Mouse (Mus musculus): ENCODE data around the gene Lrfn2. TPM values are rescaled to one million over a fixed set of nuclear protein-coding genes. Genes with fewer than 3 reads are reported as not detected.

Lrfn2 gene
- polyA plus RNA-seq, 1 experiment from 2014 or later = 13.2 TPM

DNA sequence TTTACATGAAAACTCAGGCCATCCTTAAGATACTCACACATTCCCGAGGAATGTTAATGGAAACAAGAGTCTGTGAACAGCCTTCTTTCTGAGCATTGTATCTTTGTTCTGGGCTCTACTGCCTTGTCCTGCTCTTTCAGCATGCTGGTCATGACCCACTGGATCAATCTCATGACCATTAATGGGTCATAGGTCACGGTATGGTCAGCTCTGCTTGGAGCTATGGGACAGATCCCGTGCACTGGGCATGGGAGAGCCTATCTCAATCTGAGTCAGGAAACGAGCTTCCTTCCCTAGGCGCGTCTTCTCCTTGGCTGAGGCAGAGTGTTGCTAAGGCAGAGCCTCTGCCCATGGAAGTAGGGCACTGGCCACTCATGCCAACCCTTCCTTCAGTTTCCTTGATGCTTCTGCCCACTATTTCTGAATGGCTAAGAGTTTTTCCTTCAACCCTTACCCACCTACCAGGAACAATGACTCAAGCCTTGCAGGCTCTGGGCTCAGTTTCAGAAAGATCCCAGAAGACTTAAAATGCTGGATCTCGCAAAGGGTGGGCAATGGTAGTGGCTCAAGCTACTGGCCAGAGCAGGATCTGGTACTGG lies 24.0 kb downstream of the Lrfn2 start:
- no peak overlapping the region for H3K9ac ChIP-seq (ENCODE audit: low read depth, low read length)
- H3K27ac ChIP-seq (ENCODE audit: low read depth, low read length) = no peak overlapping the region
- no peaks in the 10 kb centered on the region for H3K9me3 ChIP-seq (ENCODE audit: control insufficient read depth, low read length)
- H3K4me2 ChIP-seq (ENCODE audit: low read length) = no peak overlapping the region
- H3K36me3 ChIP-seq (ENCODE audit: control insufficient read depth, insufficient read depth, low read length) = no peaks in the 10 kb centered on the region
- no peaks in the 10 kb centered on the region for H3K27me3 ChIP-seq (replicated peaks; ENCODE audit: control insufficient read depth, insufficient read depth, low read length)
- ATAC-seq = no peak
- H3K4me1 ChIP-seq (ENCODE audit: control insufficient read depth, insufficient read depth, low read depth, low read length) = peaks cover 6% of the 10 kb centered on the region; the same call in 1 of the 2 replicates
- 83% methylated on average over 7 of the region's 7 CpGs for WGBS
- H3K4me3 ChIP-seq (ENCODE audit: low read length) = no peak overlapping the region

DNA sequence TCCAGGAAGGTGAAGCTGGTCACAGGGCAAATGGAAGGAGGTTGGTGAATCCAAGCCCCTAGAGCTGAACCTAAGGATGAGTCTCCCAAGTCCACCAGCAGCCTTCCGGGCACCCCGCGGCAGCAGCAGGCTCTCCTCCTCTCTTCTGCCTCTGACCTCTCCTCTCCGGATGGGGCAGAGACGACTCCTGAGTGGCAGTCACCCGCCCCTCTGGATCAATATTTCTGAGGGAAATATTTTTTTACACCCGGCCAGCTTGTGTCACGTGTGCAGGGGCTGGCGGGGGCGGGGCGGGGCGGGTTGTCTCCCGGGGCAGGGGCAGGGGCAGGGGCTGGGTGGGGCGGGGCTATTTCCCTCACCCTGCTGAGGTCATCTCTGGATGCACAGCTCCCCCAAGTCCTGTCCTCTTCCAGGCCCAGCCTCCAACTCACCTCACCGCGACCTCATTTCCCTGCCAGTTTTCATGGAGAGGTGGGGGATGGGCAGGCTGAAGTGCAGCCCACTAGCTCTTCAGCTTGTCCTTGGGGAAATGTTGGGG lies 28.1 kb downstream of the Lrfn2 start:
- Histone ChIP-seq H3K27ac (ENCODE audit: low read depth, low read length) (no peak overlapping the region), H3K4me3 (ENCODE audit: low read length) (peak overlapping the region; percentile 8; the same call in 1 of the 2 replicates), H3K4me2 (ENCODE audit: low read length) (peak overlapping the region; percentile 42), H3K36me3 (ENCODE audit: control insufficient read depth, insufficient read depth, low read length) (no peaks in the 10 kb centered on the region), H3K9ac (ENCODE audit: low read depth, low read length) (no peak overlapping the region; the same call in 1 of the 2 replicates), H3K4me1 (ENCODE audit: control insufficient read depth, insufficient read depth, low read depth, low read length) (peaks cover 6% of the 10 kb centered on the region; the same call in 1 of the 2 replicates), H3K9me3 (ENCODE audit: control insufficient read depth, low read length) (no peaks in the 10 kb centered on the region), H3K27me3 (replicated peaks; ENCODE audit: control insufficient read depth, insufficient read depth, low read length) (no peaks in the 10 kb centered on the region)
- peak; percentile 40 for ATAC-seq
- 6% methylated on average over 11 of the region's 16 CpGs for WGBS

DNA sequence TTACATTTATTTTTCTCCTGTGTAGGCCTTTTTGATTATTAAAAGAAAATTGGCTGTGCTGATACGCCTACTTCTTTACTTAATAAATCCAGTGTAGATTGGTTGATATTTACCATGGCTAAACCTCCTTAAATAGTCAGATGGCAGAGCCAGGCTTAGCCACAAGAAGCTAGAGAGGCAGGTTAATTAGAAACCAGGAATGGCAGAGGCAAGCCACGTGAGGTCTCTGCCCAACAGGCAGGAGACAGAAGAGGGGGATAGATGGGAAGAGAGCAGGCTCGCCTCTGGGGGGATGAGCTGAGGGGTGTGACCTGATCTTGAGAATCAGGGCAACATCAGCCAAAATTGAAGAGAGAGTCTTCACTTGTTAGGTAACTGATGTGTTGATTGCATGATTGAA lies 30.5 kb downstream of the Lrfn2 start:
- 61% methylated on average over 3 of the region's 3 CpGs for WGBS
- Histone ChIP-seq H3K4me1 (ENCODE audit: control insufficient read depth, insufficient read depth, low read depth, low read length) (peaks cover 6% of the 10 kb centered on the region; the same call in 1 of the 2 replicates), H3K27me3 (replicated peaks; ENCODE audit: control insufficient read depth, insufficient read depth, low read length) (no peaks in the 10 kb centered on the region), H3K4me2 (ENCODE audit: low read length) (no peak overlapping the region), H3K4me3 (ENCODE audit: low read length) (no peak overlapping the region), H3K36me3 (ENCODE audit: control insufficient read depth, insufficient read depth, low read length) (no peaks in the 10 kb centered on the region), H3K9me3 (ENCODE audit: control insufficient read depth, low read length) (no peaks in the 10 kb centered on the region), H3K27ac (ENCODE audit: low read depth, low read length) (no peak overlapping the region), H3K9ac (ENCODE audit: low read depth, low read length) (no peak overlapping the region)
- ATAC-seq = no peak

DNA sequence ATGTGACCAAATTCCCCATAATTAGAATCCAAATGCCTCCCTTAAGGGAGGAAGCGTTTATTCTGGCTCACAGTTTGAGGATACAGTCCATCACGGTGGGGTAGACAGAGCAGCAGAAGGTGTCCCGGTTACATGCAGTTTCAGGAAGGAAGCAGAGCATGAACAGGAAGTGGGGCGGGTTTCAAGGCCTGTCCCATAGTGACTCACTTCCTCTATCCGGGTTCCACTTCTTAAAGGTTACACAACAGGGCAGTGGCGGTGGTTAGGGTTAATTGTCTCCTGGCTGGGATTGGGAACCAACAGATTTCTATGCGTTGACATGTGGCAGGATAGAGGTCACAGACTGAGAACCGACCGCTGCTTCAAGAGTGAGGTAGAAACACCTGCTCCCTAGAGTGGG lies 31.6 kb downstream of the Lrfn2 start:
- Histone ChIP-seq H3K4me3 (ENCODE audit: low read length) (no peak overlapping the region), H3K36me3 (ENCODE audit: control insufficient read depth, insufficient read depth, low read length) (no peaks in the 10 kb centered on the region), H3K27ac (ENCODE audit: low read depth, low read length) (no peak overlapping the region), H3K27me3 (replicated peaks; ENCODE audit: control insufficient read depth, insufficient read depth, low read length) (no peaks in the 10 kb centered on the region), H3K4me2 (ENCODE audit: low read length) (no peak overlapping the region), H3K4me1 (ENCODE audit: control insufficient read depth, insufficient read depth, low read depth, low read length) (peaks cover 6% of the 10 kb centered on the region; the same call in 1 of the 2 replicates), H3K9me3 (ENCODE audit: control insufficient read depth, low read length) (no peaks in the 10 kb centered on the region), H3K9ac (ENCODE audit: low read depth, low read length) (no peak overlapping the region)
- ATAC-seq = no peak
- 79% methylated on average over 9 of the region's 9 CpGs for WGBS

DNA sequence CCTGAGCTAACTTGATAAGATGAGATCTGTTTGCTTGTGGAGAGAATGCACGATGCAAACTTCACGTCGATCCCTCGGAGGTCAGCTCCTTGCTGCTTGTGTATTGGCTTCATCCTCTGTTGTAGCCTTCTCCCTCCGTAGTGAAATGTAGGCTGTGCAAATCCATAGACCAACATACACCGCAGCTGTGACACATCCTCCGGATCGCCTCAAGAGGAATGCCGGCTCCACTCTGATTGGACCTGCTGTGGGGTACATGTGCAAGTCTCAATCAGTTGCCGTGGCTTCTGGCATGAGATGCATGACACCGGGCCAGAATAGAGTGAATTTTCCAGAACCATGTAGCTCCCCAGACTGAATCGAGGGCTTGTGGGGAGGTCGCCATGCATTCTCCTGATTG lies 36.1 kb downstream of the Lrfn2 start:
- ATAC-seq = no peak
- H3K27me3 ChIP-seq (replicated peaks; ENCODE audit: control insufficient read depth, insufficient read depth, low read length) = no peaks in the 10 kb centered on the region
- no peaks in the 10 kb centered on the region for H3K36me3 ChIP-seq (ENCODE audit: control insufficient read depth, insufficient read depth, low read length)
- no peak overlapping the region for H3K27ac ChIP-seq (ENCODE audit: low read depth, low read length)
- H3K4me2 ChIP-seq (ENCODE audit: low read length) = no peak overlapping the region
- H3K9ac ChIP-seq (ENCODE audit: low read depth, low read length) = no peak overlapping the region
- no peak overlapping the region for H3K4me3 ChIP-seq (ENCODE audit: low read length)
- no peaks in the 10 kb centered on the region for H3K9me3 ChIP-seq (ENCODE audit: control insufficient read depth, low read length)
- 84% methylated on average over 13 of the region's 13 CpGs for WGBS
- 0 out of 2 replicates have a peak, but pooled peaks cover 4% of the 10 kb centered on the region for H3K4me1 ChIP-seq (ENCODE audit: control insufficient read depth, insufficient read depth, low read depth, low read length)

DNA sequence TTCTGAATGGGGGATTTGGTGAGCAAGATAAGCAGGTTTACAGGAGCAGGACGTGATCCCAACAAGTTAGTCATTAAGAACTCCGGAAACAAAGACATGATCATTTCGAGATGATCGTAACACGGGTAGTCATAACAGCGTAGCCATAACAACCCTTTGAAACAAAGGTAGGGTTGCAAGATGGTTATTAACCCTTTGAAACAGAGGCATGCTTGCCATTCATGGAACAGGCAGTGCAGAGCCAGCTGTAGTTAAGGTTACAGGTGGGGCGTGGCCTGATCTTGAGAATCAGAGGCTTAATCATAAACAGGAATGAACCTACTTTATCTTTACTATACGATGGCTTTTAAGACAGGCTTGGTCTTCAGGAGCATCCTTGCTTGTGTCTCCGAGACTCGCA lies 39.1 kb downstream of the Lrfn2 start:
- no peaks in the 10 kb centered on the region for H3K36me3 ChIP-seq (ENCODE audit: control insufficient read depth, insufficient read depth, low read length)
- H3K27ac ChIP-seq (ENCODE audit: low read depth, low read length) = no peak overlapping the region
- no peaks in the 10 kb centered on the region for H3K9me3 ChIP-seq (ENCODE audit: control insufficient read depth, low read length)
- peaks cover 19% of the 10 kb centered on the region for H3K4me1 ChIP-seq (ENCODE audit: control insufficient read depth, insufficient read depth, low read depth, low read length)
- no peak overlapping the region for H3K4me3 ChIP-seq (ENCODE audit: low read length)
- ATAC-seq = no peak
- H3K9ac ChIP-seq (ENCODE audit: low read depth, low read length) = no peak overlapping the region
- no peak overlapping the region for H3K4me2 ChIP-seq (ENCODE audit: low read length)
- no peaks in the 10 kb centered on the region for H3K27me3 ChIP-seq (replicated peaks; ENCODE audit: control insufficient read depth, insufficient read depth, low read length)
- WGBS = 71% methylated on average over 10 of the region's 10 CpGs

DNA sequence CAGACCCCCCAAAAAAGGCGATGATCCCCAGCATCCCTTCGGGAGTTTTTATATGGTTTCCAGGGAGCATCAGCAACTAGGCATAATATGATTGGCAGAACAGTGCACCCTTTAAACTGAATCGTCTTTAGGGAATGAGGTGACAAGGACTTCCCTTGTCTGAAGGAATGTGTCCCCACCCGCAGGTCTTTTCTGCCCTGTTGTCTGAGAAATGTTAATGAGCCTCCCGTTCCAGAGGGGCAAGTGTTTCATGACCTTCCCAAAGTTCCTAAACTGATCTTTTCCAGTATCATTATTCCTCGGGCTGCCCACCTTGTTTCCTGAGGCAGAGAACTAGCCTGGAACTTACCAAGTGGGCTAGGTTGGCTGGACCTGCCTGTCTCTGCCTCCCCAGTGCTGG lies 40.7 kb downstream of the Lrfn2 start:
- Histone ChIP-seq H3K9ac (ENCODE audit: low read depth, low read length) (no peak overlapping the region), H3K4me3 (ENCODE audit: low read length) (no peak overlapping the region), H3K27me3 (replicated peaks; ENCODE audit: control insufficient read depth, insufficient read depth, low read length) (no peaks in the 10 kb centered on the region), H3K4me1 (ENCODE audit: control insufficient read depth, insufficient read depth, low read depth, low read length) (peaks cover 27% of the 10 kb centered on the region), H3K4me2 (ENCODE audit: low read length) (no peak overlapping the region), H3K9me3 (ENCODE audit: control insufficient read depth, low read length) (no peaks in the 10 kb centered on the region), H3K36me3 (ENCODE audit: control insufficient read depth, insufficient read depth, low read length) (no peaks in the 10 kb centered on the region), H3K27ac (ENCODE audit: low read depth, low read length) (no peak overlapping the region)
- ATAC-seq = no peak
- WGBS = 25% methylated on average over 6 of the region's 6 CpGs

DNA sequence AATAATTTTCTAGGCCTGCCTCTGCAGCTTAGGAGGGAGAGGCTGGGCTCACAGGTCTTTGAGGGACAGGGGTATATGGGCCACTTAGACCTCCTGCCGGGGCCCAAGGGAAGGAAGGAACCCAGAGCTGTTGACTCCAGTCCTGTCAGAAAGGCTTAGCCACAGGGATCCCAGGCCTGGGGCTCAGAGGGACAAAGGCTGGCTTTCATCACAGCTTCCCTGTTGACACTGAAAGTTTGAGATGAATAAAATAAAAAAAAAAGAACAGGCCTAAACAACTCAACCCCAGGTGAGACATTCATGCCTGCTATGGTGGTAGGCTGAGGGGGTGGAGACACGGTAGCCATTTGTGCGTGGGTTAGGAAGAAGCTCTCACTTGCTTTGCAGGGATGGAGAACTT lies 41.2 kb downstream of the Lrfn2 start:
- peaks cover 33% of the 10 kb centered on the region for H3K4me1 ChIP-seq (ENCODE audit: control insufficient read depth, insufficient read depth, low read depth, low read length)
- no peak overlapping the region for H3K27ac ChIP-seq (ENCODE audit: low read depth, low read length)
- no peaks in the 10 kb centered on the region for H3K36me3 ChIP-seq (ENCODE audit: control insufficient read depth, insufficient read depth, low read length)
- no peak overlapping the region for H3K4me2 ChIP-seq (ENCODE audit: low read length)
- H3K9me3 ChIP-seq (ENCODE audit: control insufficient read depth, low read length) = no peaks in the 10 kb centered on the region
- WGBS = 21% methylated on average over 3 of the region's 3 CpGs
- H3K9ac ChIP-seq (ENCODE audit: low read depth, low read length) = no peak overlapping the region
- no peak overlapping the region for H3K4me3 ChIP-seq (ENCODE audit: low read length)
- no peak for ATAC-seq
- no peaks in the 10 kb centered on the region for H3K27me3 ChIP-seq (replicated peaks; ENCODE audit: control insufficient read depth, insufficient read depth, low read length)

DNA sequence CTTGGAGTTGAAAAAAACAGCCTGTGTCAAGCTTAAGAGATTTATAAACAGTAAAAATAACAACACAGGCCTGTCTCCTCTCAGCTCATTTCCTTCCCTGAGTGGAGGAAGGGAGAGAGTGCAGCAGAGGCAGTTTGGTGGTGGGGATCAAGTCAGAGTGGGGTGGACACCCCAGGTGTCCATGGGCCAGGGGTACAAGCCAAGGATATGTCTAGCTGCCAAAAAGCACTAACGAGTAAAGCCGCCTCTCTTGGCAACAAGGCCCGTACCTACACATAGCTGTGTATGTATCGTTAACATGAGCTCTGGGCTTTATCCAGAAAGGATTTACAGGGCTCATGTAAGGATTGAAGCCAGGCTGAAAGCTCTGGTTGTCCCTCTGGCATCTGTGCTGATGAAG lies 42.9 kb downstream of the Lrfn2 start:
- H3K9ac ChIP-seq (ENCODE audit: low read depth, low read length) = no peak overlapping the region
- H3K4me3 ChIP-seq (ENCODE audit: low read length) = no peak overlapping the region
- H3K27ac ChIP-seq (ENCODE audit: low read depth, low read length) = peak overlapping the region; percentile 44; the same call in 1 of the 2 replicates
- H3K9me3 ChIP-seq (ENCODE audit: control insufficient read depth, low read length) = no peaks in the 10 kb centered on the region
- peaks cover 33% of the 10 kb centered on the region for H3K4me1 ChIP-seq (ENCODE audit: control insufficient read depth, insufficient read depth, low read depth, low read length)
- ATAC-seq = no peak
- H3K4me2 ChIP-seq (ENCODE audit: low read length) = no peak overlapping the region
- no peaks in the 10 kb centered on the region for H3K27me3 ChIP-seq (replicated peaks; ENCODE audit: control insufficient read depth, insufficient read depth, low read length)
- no peaks in the 10 kb centered on the region for H3K36me3 ChIP-seq (ENCODE audit: control insufficient read depth, insufficient read depth, low read length)
- 40% methylated on average over 4 of the region's 4 CpGs for WGBS

All from hindbrain, embryonic 16.5 days (tissue).